Comparison of ENCODE assay signal across 7 mouse cellular contexts in genomic region chr11:78549491-78549987, GRCm38 (mm10). TPM values are rescaled to one million over a fixed set of nuclear protein-coding genes. Genes with fewer than 3 reads are reported as not detected.
DNase-seq lines count a peak whose midpoint lies in the region; ATAC-seq and TF ChIP-seq lines count a peak whose summit lies in the region.

No protein-coding gene starts in this region.

- no peak for ATAC-seq in lung, embryonic 16.5 days (ENCODE audit: low read depth)
- ATAC-seq in limb, embryonic 12.5 days (ENCODE audit: insufficient number of reproducible peaks, insufficient read depth, low FRiP score, low TSS enrichment, low read depth): no peak
- ATAC-seq in stomach, embryonic 16.5 days (ENCODE audit: insufficient read depth, low FRiP score): no peak

- no peaks in the 10 kb centered on the region for H3K27me3 ChIP-seq in lung, embryonic 16.5 days (ENCODE audit: control insufficient read depth, insufficient read depth, low read depth, low read length)
- no peaks in the 10 kb centered on the region for H3K27me3 ChIP-seq in limb, embryonic 12.5 days
- H3K27me3 ChIP-seq in stomach, embryonic 16.5 days (ENCODE audit: control insufficient read depth, insufficient read depth, low read length): no peaks in the 10 kb centered on the region

- H3K9me3 ChIP-seq in lung, embryonic 16.5 days (ENCODE audit: control insufficient read depth, low read length): no peaks in the 10 kb centered on the region
- H3K9me3 ChIP-seq in limb, embryonic 12.5 days: peaks cover 7% of the 10 kb centered on the region
- peaks cover 7% of the 10 kb centered on the region; the same call in 1 of the 2 replicates for H3K9me3 ChIP-seq in stomach, embryonic 16.5 days (replicated peaks; ENCODE audit: control insufficient read depth, low read length)

- peak overlapping the region; percentile 79 for H3K4me3 ChIP-seq in lung, embryonic 16.5 days (ENCODE audit: low read length)
- H3K4me3 ChIP-seq in embryonic fibroblast, embryonic 13.5 days (ENCODE audit: insufficient read depth, low read length): peak overlapping the region; percentile 81
- H3K4me3 ChIP-seq in limb, embryonic 12.5 days (replicated peaks): peak overlapping the region; percentile 57
- H3K4me3 ChIP-seq in stomach, embryonic 16.5 days (replicated peaks; ENCODE audit: low read length): peak overlapping the region; percentile 77

- peak overlapping the region; percentile 81; the same call in 1 of the 2 replicates for H3K27ac ChIP-seq in lung, embryonic 16.5 days (ENCODE audit: low read length)
- peak overlapping the region; percentile 32; the same call in 1 of the 2 replicates for H3K27ac ChIP-seq in embryonic fibroblast, embryonic 13.5 days (ENCODE audit: insufficient read depth, low read length)
- H3K27ac ChIP-seq in limb, embryonic 12.5 days: peak overlapping the region; percentile 89
- H3K27ac ChIP-seq in stomach, embryonic 16.5 days (ENCODE audit: low read length): peak overlapping the region; percentile 84

- DNase-seq in lung, postnatal 10 days: no peak
- DNase-seq in layer of hippocampus, adult 9-10 months (ENCODE audit: low spot score): no peak
- no peak for DNase-seq in right cerebral cortex, postnatal 25 days

- H3K9ac ChIP-seq in lung, embryonic 16.5 days (ENCODE audit: low read length): peak overlapping the region; percentile 80
- H3K9ac ChIP-seq in limb, embryonic 12.5 days (replicated peaks): peak overlapping the region; percentile 65
- peak overlapping the region; percentile 81 for H3K9ac ChIP-seq in stomach, embryonic 16.5 days (ENCODE audit: low read length)

- WGBS in lung, embryonic 16.5 days: 2% methylated on average over 5 of the region's 5 CpGs
- WGBS in limb, embryonic 12.5 days: 5% methylated on average over 5 of the region's 5 CpGs
- WGBS in stomach, embryonic 16.5 days: 5% methylated on average over 5 of the region's 5 CpGs

- H3K4me1 ChIP-seq in lung, embryonic 16.5 days (replicated peaks; ENCODE audit: control insufficient read depth, insufficient read depth, low read length): peaks cover 25% of the 10 kb centered on the region
- H3K4me1 ChIP-seq in embryonic fibroblast, embryonic 13.5 days (ENCODE audit: control insufficient read depth, insufficient read depth, low read length): peaks cover 8% of the 10 kb centered on the region; the same call in 1 of the 2 replicates
- H3K4me1 ChIP-seq in limb, embryonic 12.5 days (replicated peaks): peaks cover 19% of the 10 kb centered on the region
- H3K4me1 ChIP-seq in stomach, embryonic 16.5 days (ENCODE audit: control insufficient read depth, insufficient read depth, low read length): peaks cover 15% of the 10 kb centered on the region

- peak overlapping the region; percentile 93 for H3K4me2 ChIP-seq in lung, embryonic 16.5 days (ENCODE audit: low read depth, low read length)
- H3K4me2 ChIP-seq in limb, embryonic 12.5 days: peak overlapping the region; percentile 61
- H3K4me2 ChIP-seq in stomach, embryonic 16.5 days (ENCODE audit: low read depth, low read length): peak overlapping the region; percentile 69

- H3K36me3 ChIP-seq in lung, embryonic 16.5 days (ENCODE audit: control insufficient read depth, insufficient read depth, low read length): peaks cover 4% of the 10 kb centered on the region; the same call in 1 of the 2 replicates
- peaks cover 12% of the 10 kb centered on the region for H3K36me3 ChIP-seq in limb, embryonic 12.5 days
- no peaks in the 10 kb centered on the region for H3K36me3 ChIP-seq in stomach, embryonic 16.5 days (ENCODE audit: control insufficient read depth, insufficient read depth, low read length)

- no peak for TF ChIP-seq CTCF in embryonic fibroblast, embryonic 13.5 days (IDR thresholded peaks at IDR 0.05; ENCODE audit: borderline replicate concordance, insufficient read depth, low read length)

- TF ChIP-seq POLR2A in embryonic fibroblast, embryonic 13.5 days (IDR thresholded peaks at IDR 0.05; ENCODE audit: low read depth, low read length): no peak

RNA-seq across cellular contexts. Expression of gene Tmem97, which starts 1.0 kb away (rescaled TPM):
- 64.7 and 71.5 TPM in 2 replicates for polyA plus RNA-seq in lung, embryonic 16.5 days (2015; fragmentation: Nextera tagmentation; extraction: Ambion mirVana)
- polyA plus RNA-seq in embryonic fibroblast, embryonic 13.5 days (2011; ENCODE audit: insufficient read length, low read depth, missing spikeins): 63.5 and 69.6 TPM in 2 replicates
- 63.3 and 63.9 TPM in 2 replicates for polyA plus RNA-seq in limb, embryonic 12.5 days (2016; fragmentation: Nextera tagmentation; extraction: Ambion mirVana)
- 213 and 223 TPM in 2 replicates for polyA plus RNA-seq in stomach, embryonic 16.5 days (2015; fragmentation: Nextera tagmentation; extraction: Ambion mirVana)

RNA-seq across cellular contexts. Expression of gene Ift20, which starts 13.4 kb away (rescaled TPM):
- polyA plus RNA-seq in lung, embryonic 16.5 days (2015; fragmentation: Nextera tagmentation; extraction: Ambion mirVana): 145 and 154 TPM in 2 replicates
- polyA plus RNA-seq in embryonic fibroblast, embryonic 13.5 days (2011; ENCODE audit: insufficient read length, low read depth, missing spikeins): 56.8 and 66.1 TPM in 2 replicates
- polyA plus RNA-seq in limb, embryonic 12.5 days (2016; fragmentation: Nextera tagmentation; extraction: Ambion mirVana): 129 and 132 TPM in 2 replicates
- polyA plus RNA-seq in stomach, embryonic 16.5 days (2015; fragmentation: Nextera tagmentation; extraction: Ambion mirVana): 136 and 157 TPM in 2 replicates

RNA-seq across cellular contexts. Expression of gene Tnfaip1, which starts 13.4 kb away (rescaled TPM):
- 80.2 and 85.1 TPM in 2 replicates for polyA plus RNA-seq in lung, embryonic 16.5 days (2015; fragmentation: Nextera tagmentation; extraction: Ambion mirVana)
- polyA plus RNA-seq in embryonic fibroblast, embryonic 13.5 days (2011; ENCODE audit: insufficient read length, low read depth, missing spikeins): 78.3 and 92.0 TPM in 2 replicates
- polyA plus RNA-seq in limb, embryonic 12.5 days (2016; fragmentation: Nextera tagmentation; extraction: Ambion mirVana): 70.4 and 72.5 TPM in 2 replicates
- 76.2 and 84.1 TPM in 2 replicates for polyA plus RNA-seq in stomach, embryonic 16.5 days (2015; fragmentation: Nextera tagmentation; extraction: Ambion mirVana)

RNA-seq across cellular contexts. Expression of gene Poldip2, which starts 37.5 kb away (rescaled TPM):
- 142 TPM in 2 replicates for polyA plus RNA-seq in lung, embryonic 16.5 days (2015; fragmentation: Nextera tagmentation; extraction: Ambion mirVana)
- 61.9 and 68.9 TPM in 2 replicates for polyA plus RNA-seq in embryonic fibroblast, embryonic 13.5 days (2011; ENCODE audit: insufficient read length, low read depth, missing spikeins)
- 176 and 180 TPM in 2 replicates for polyA plus RNA-seq in limb, embryonic 12.5 days (2016; fragmentation: Nextera tagmentation; extraction: Ambion mirVana)
- 131 and 136 TPM in 2 replicates for polyA plus RNA-seq in stomach, embryonic 16.5 days (2015; fragmentation: Nextera tagmentation; extraction: Ambion mirVana)

RNA-seq across cellular contexts. Expression of gene Tmem199, which starts 37.6 kb away (rescaled TPM):
- polyA plus RNA-seq in lung, embryonic 16.5 days (2015; fragmentation: Nextera tagmentation; extraction: Ambion mirVana): 44.9 and 48.3 TPM in 2 replicates
- polyA plus RNA-seq in embryonic fibroblast, embryonic 13.5 days (2011; ENCODE audit: insufficient read length, low read depth, missing spikeins): 16.6 and 19.5 TPM in 2 replicates
- polyA plus RNA-seq in limb, embryonic 12.5 days (2016; fragmentation: Nextera tagmentation; extraction: Ambion mirVana): 51.9 and 56.1 TPM in 2 replicates
- 38.9 and 43.1 TPM in 2 replicates for polyA plus RNA-seq in stomach, embryonic 16.5 days (2015; fragmentation: Nextera tagmentation; extraction: Ambion mirVana)

Comparison
In these comparisons a context has a peak if more than half of its experiments do, and no peak if none do; other contexts are left out.
1. H3K27ac ChIP-seq: peak in every context shown above with its lines; median percentile 89 in limb, embryonic 12.5 days; 84 in stomach, embryonic 16.5 days; 81 in lung, embryonic 16.5 days; 32 in embryonic fibroblast, embryonic 13.5 days.